Mouse (Mus musculus): ENCODE measurements around the gene Get4.

- no peak for TF ChIP-seq POLR2A (IDR thresholded peaks at IDR 0.05; ENCODE audit: borderline replicate concordance, low read depth, low read length)
- no peak for TF ChIP-seq CTCF (IDR thresholded peaks at IDR 0.05; ENCODE audit: low read depth, low read length)
Observed at GRCm38 (mm10) chr5:139211737-139212385, 40.3 kb upstream of the Get4 start.
